Mouse (Mus musculus): ENCODE measurements around the gene Aida.
A peak's percentile ranks its signal among the peaks of the same experiment; 100 is the strongest.
"Not testable (repeated sequence)": the region's sequence is repeated elsewhere in the genome, so short reads cannot be mapped to it uniquely, and the experiment has no call there.

The Aida gene

DNA sequence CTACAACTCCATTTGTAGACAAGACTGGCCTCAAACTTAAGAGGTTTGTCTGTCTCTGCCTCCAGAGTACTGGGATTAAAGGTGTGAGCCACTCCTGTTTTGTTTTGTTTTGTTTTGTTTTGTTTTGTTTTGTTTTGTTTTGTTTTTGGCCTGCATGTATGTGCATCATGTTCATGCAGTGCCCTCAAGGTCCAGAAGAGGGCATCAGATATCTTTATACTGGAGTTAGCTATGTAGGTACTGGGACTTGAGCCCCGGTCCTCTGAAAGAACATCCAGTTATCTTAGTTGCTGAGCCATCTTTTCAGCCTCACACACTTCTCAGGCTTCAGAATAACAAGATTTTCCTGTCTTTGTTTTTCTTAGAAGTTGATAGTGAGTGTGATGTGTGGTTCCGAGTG is 19.4 kb downstream of the Aida start:
- DNase-seq (ENCODE audit: low read depth, low spot score), result no peak

- no peak for DNase-seq (ENCODE audit: low read depth, low spot score)
Observed at GRCm38 (mm10) chr1:183320708-183321107, 24.3 kb downstream of the Aida start.

DNA sequence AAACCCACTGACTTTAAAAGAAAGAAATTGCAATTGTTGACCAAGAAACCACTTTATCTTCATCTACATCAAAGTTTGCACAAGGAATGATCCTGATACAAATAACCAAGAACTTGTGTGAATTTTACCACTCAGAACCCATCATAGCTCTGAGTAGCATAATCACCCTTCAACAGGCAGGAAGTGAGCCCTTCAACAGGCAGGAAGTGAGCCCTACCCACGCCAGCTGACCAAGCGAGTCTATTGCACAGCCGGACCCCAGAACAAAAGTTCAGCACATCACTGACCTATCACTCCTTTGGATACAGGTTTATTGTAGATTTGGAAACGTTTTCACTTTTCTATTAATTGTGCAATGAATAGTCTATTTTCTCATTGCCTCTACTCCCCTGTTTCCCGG is 26.1 kb downstream of the Aida start:
- DNase-seq (ENCODE audit: low read depth, low spot score), result not testable (repeated sequence)

- DNase-seq (ENCODE audit: low read depth, low spot score), result no peak
Observed at GRCm38 (mm10) chr1:183323923-183324322, 27.5 kb downstream of the Aida start.

- DNase-seq (ENCODE audit: low read depth, low spot score), result no peak
Observed at GRCm38 (mm10) chr1:183324433-183324832, 28.0 kb downstream of the Aida start.

GRCm38 (mm10) chr1:183327171-183327570 is 30.8 kb downstream of the Aida start:
- DNase-seq (ENCODE audit: low read depth, low spot score), result no peak

- not testable (repeated sequence) for DNase-seq (ENCODE audit: low read depth, low spot score)
Observed at GRCm38 (mm10) chr1:183342902-183343301, 46.5 kb downstream of the Aida start.

DNA sequence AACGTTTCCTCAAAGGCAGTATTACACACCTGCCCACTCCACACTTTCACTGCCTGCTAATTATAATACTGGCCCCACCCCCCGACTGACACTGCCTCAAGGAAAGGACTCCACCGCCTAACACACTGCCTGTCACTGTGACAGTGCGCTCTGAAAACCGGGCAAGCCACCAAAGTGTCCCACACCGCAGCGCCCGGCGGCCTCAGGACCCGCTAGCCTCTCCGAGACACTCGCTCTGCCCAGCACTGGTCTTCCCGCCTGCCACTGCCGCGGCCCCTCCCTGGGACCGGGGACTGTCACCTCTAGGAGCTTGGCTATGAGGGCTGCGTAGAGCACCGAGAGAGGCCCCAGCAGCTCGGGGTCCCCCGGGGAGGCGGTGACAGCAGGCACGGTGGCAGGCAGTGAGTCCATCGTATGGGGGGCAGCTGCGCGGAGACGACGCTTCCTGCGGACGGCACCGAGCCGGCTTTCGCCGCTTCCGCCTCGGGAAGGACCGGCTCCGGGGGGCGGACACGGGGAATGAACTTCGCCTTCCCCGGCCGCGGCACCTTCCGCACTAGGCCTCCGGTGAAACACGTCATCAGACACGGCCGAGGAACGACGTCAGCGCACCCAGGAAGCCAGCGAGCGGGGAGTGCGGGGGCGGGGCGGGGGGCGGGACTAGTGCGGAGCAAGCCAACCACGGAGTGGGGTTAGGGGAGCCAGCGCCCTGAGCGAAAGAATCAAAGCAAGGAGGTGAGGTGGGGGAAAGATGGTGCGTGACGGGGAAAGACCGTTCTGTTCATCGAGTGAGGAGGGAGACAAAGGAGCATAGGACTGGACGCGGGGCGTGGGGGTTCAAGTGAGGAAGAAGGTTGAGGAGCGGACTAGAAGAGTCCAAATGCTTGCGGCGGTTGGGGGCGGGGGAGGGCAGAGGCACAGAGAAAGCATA is 48.8 kb downstream of the Aida start:
- DNase-seq (ENCODE audit: low read depth, low spot score), result peak; percentile 70

- DNase-seq (ENCODE audit: low read depth, low spot score), result no peak
Observed at GRCm38 (mm10) chr1:183345817-183346195, 49.4 kb downstream of the Aida start.

DNA sequence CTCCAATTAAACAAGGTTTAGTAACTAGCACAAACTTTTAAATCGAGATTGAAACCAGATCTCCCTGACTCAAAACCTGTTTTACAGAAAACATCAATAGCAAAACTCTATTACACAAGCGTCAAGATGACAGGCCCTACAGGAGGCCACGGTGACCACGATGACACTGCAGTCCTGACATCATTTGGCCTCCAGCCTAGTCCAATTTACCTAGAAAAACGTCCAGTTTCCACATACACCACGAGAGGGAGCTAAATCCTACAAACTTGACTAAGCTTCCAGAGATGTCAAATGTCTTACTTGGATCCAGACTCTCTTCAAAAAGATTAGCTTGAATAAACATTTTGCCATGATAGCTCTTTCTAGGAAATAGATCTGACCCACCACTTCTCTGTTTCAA is 53.5 kb downstream of the Aida start:
- DNase-seq (ENCODE audit: low read depth, low spot score), result no peak

DNA sequence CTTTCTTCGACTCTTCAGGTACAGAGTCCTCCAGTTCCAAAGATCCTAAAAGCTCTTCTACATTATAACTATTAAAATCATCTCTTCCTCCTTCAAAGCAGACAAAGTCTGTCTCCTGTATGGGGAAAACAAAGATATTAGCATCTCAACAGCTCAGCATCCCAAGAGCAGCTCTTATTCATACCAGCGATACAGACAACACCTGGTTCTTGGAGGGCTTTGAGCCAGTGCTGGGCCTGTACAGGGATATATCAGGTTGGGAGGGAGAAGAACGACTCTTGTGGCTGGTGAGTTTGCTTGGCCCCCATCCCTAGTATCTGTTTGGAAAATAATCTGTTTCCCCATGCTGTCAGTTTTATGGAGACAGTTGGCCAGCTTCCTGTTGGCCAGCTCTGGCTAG is 62.5 kb downstream of the Aida start:
- DNase-seq (ENCODE audit: low read depth, low spot score), result no peak

DNA sequence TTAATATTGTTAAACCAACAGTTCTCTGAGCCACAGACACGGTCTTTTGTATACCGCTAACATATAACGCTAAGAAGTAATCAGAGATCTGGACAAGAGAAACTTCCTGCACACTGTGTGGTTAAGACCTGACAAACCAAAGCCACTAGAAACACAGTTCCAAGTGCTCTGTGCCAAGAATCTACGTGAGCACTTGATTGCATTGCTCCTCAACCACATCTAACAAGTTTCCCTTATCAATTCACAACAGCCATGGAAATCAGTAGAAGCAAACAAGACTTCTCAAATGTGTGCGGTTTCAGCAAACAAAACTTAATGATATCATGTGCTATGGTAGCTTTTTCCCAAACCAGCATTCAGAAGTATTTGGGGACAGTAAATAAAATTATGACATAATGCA is 65.9 kb downstream of the Aida start:
- DNase-seq (ENCODE audit: low read depth, low spot score), result no peak

DNA sequence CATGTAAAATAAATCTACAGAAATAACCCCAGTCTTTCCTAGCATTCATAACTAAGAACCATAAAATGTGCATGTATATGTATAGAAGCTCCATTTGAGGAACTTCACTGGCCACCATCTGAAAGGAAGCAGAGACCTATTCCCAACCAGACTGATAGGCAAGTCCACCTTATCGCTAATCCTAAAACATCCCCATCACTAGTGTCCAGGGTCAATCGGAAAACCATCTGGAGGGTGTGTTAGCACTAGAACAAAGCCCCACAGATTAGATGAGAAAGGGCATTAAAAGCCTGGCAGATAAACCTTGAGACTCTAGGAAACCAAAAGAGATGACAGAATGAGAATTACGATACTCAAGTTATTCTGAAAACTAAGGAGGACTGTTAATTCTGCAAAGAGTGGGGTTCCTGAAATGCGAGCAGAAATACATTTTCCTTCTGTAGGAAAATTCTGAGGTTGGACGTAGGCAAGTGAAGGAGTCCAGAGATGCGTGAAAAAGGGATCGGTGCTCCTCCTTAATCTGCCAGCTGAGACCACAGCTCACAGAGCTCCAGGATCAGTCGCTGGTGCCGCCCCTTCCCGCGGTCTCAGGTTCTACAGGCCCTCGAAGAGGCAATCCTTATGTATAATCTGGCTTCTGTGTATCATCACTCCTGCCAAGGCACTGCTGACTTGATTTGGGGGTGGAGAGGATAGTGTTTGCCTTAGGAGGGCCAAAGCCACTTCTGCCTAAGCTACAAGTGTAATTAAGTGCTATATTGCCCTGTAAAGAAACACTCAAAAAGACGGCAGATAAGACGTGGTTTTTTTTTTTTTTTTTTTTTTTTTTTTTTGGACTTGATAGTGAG is 66.6 kb downstream of the Aida start:
- DNase-seq (ENCODE audit: low read depth, low spot score), result no peak

GRCm38 (mm10) chr1:183363577-183363867 is 67.1 kb downstream of the Aida start:
- DNase-seq (ENCODE audit: low read depth, low spot score), result no peak

- DNase-seq (ENCODE audit: low read depth, low spot score), result no peak
Observed at GRCm38 (mm10) chr1:183366361-183366760, 70.0 kb downstream of the Aida start.

- no peak for DNase-seq (ENCODE audit: low read depth, low spot score)
Observed at GRCm38 (mm10) chr1:183368601-183369400, 72.4 kb downstream of the Aida start.

DNA sequence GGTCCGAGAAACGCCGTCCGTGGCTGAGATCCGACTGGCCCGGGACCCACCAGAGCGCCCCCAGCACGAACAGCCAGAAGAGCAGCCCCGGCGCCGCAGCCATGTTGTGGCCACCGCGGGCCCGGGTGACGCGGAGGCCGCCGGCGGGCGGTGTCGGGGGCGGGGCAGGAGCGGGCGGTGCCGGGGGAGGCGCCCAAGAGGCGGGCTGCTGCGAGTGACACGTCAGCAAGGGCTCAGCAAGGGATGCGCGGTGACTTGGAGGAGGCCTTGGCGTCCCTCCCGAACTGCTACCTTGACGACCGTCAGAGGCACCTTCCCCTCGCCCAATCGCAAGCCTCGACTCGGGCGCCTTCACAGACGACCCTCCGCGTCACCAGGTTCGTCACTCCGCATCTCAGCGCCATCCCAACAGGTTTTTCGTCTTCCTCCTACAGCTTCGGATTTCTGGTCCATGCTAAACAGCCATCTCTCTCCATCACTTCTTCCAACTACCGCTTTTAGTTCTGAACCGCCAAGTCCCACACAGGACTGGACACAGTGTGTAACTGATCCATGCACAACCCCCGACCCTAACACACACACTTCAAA is 73.1 kb downstream of the Aida start, which contains the start of gene Mia3:
Gene Mia3 (minus strand): TSS at position 127 of the 588 bp plus-strand sequence.
- DNase-seq (ENCODE audit: low read depth, low spot score), result peak; percentile 85

GRCm38 (mm10) chr1:183374728-183375127 is 78.3 kb downstream of the Aida start:
- no peak for DNase-seq (ENCODE audit: low read depth, low spot score)

Data from embryo, embryonic 11.5 days (tissue).